Mouse (Mus musculus): ENCODE measurements at regions not wholly inside any gene's neighbourhood (a gene's known extent, or its start where the extent isn't known, plus 50 kb on each side); places are given as distances from the start of the nearest gene placed in this dataset.
"Not testable (repeated sequence)": the region's sequence is repeated elsewhere in the genome, so short reads cannot be mapped to it uniquely, and the experiment has no call there.

GRCm38 (mm10) chr8:103748734-103749133, 352.7 kb upstream of the Cdh5 start:
- no peaks in the 10 kb centered on the region for H3K4me1 ChIP-seq (ENCODE audit: control insufficient read depth, insufficient read depth, low read length)
- TF ChIP-seq POLR2A (IDR thresholded peaks at IDR 0.05; ENCODE audit: extremely low read depth, insufficient read depth, low read length) (no peak), CTCF (IDR thresholded peaks at IDR 0.05; ENCODE audit: extremely low read depth, insufficient read depth, low read length) (no peak)
- H3K27ac ChIP-seq (ENCODE audit: insufficient read depth, low read length), result no peak overlapping the region
- no peak overlapping the region for H3K4me3 ChIP-seq (ENCODE audit: insufficient read depth, low read length)

GRCm38 (mm10) chr8:103750278-103751097, 350.9 kb upstream of the Cdh5 start:
- no peak overlapping the region for H3K27ac ChIP-seq (ENCODE audit: insufficient read depth, low read length)

GRCm38 (mm10) chr8:103751161-103751560, 350.3 kb upstream of the Cdh5 start:
- no peaks in the 10 kb centered on the region for H3K4me1 ChIP-seq (ENCODE audit: control insufficient read depth, insufficient read depth, low read length)
- no peak overlapping the region for H3K4me3 ChIP-seq (ENCODE audit: insufficient read depth, low read length)
- no peak overlapping the region for H3K27ac ChIP-seq (ENCODE audit: insufficient read depth, low read length)
- no peak for TF ChIP-seq POLR2A (IDR thresholded peaks at IDR 0.05; ENCODE audit: extremely low read depth, insufficient read depth, low read length)
- no peak for TF ChIP-seq CTCF (IDR thresholded peaks at IDR 0.05; ENCODE audit: extremely low read depth, insufficient read depth, low read length)

More at GRCm38 (mm10) chr8:103750278-103751097, 350.9 kb upstream of the Cdh5 start:
- no peak for TF ChIP-seq POLR2A (IDR thresholded peaks at IDR 0.05; ENCODE audit: extremely low read depth, insufficient read depth, low read length)
- TF ChIP-seq CTCF (IDR thresholded peaks at IDR 0.05; ENCODE audit: extremely low read depth, insufficient read depth, low read length), result no peak
- Histone ChIP-seq H3K4me1 (ENCODE audit: control insufficient read depth, insufficient read depth, low read length) (no peaks in the 10 kb centered on the region), H3K4me3 (ENCODE audit: insufficient read depth, low read length) (no peak overlapping the region)

- TF ChIP-seq POLR2A (IDR thresholded peaks at IDR 0.05; ENCODE audit: extremely low read depth, insufficient read depth, low read length) (no peak), CTCF (IDR thresholded peaks at IDR 0.05; ENCODE audit: extremely low read depth, insufficient read depth, low read length) (no peak)
- no peak overlapping the region for H3K4me3 ChIP-seq (ENCODE audit: insufficient read depth, low read length)
- no peak overlapping the region for H3K27ac ChIP-seq (ENCODE audit: insufficient read depth, low read length)
- no peaks in the 10 kb centered on the region for H3K4me1 ChIP-seq (ENCODE audit: control insufficient read depth, insufficient read depth, low read length)
Observed at GRCm38 (mm10) chr8:103763821-103764220, 337.6 kb upstream of the Cdh5 start.

- H3K4me1 ChIP-seq (ENCODE audit: control insufficient read depth, insufficient read depth, low read length), result no peaks in the 10 kb centered on the region
- TF ChIP-seq POLR2A (IDR thresholded peaks at IDR 0.05; ENCODE audit: extremely low read depth, insufficient read depth, low read length) (no peak), CTCF (IDR thresholded peaks at IDR 0.05; ENCODE audit: extremely low read depth, insufficient read depth, low read length) (no peak)
- H3K27ac ChIP-seq (ENCODE audit: insufficient read depth, low read length), result no peak overlapping the region
- no peak overlapping the region for H3K4me3 ChIP-seq (ENCODE audit: insufficient read depth, low read length)
Observed at GRCm38 (mm10) chr8:103779658-103780057, 321.8 kb upstream of the Cdh5 start.

- H3K4me3 ChIP-seq (ENCODE audit: insufficient read depth, low read length), result no peak overlapping the region
- H3K27ac ChIP-seq (ENCODE audit: insufficient read depth, low read length), result no peak overlapping the region
- no peak for TF ChIP-seq CTCF (IDR thresholded peaks at IDR 0.05; ENCODE audit: extremely low read depth, insufficient read depth, low read length)
- no peaks in the 10 kb centered on the region for H3K4me1 ChIP-seq (ENCODE audit: control insufficient read depth, insufficient read depth, low read length)
Observed at GRCm38 (mm10) chr8:103788308-103788707, 313.1 kb upstream of the Cdh5 start.

GRCm38 (mm10) chr8:103793331-103793730, 308.1 kb upstream of the Cdh5 start:
- no peak for TF ChIP-seq POLR2A (IDR thresholded peaks at IDR 0.05; ENCODE audit: extremely low read depth, insufficient read depth, low read length)
- TF ChIP-seq CTCF (IDR thresholded peaks at IDR 0.05; ENCODE audit: extremely low read depth, insufficient read depth, low read length), result no peak
- H3K4me1 ChIP-seq (ENCODE audit: control insufficient read depth, insufficient read depth, low read length), result no peaks in the 10 kb centered on the region
- H3K27ac ChIP-seq (ENCODE audit: insufficient read depth, low read length), result no peak overlapping the region

GRCm38 (mm10) chr8:103798630-103799029, 302.8 kb upstream of the Cdh5 start:
- not testable (repeated sequence) for H3K4me3 ChIP-seq (ENCODE audit: insufficient read depth, low read length); H3K27ac ChIP-seq (ENCODE audit: insufficient read depth, low read length); H3K4me1 ChIP-seq (ENCODE audit: control insufficient read depth, insufficient read depth, low read length)

More at GRCm38 (mm10) chr8:103793331-103793730, 308.1 kb upstream of the Cdh5 start:
- no peak overlapping the region for H3K4me3 ChIP-seq (ENCODE audit: insufficient read depth, low read length)

- TF ChIP-seq CTCF (IDR thresholded peaks at IDR 0.05; ENCODE audit: extremely low read depth, insufficient read depth, low read length) (no peak), POLR2A (IDR thresholded peaks at IDR 0.05; ENCODE audit: extremely low read depth, insufficient read depth, low read length) (no peak)
Observed at GRCm38 (mm10) chr8:103808171-103808570, 293.3 kb upstream of the Cdh5 start.

GRCm38 (mm10) chr8:103808580-103808979, 292.8 kb upstream of the Cdh5 start:
- H3K4me1 ChIP-seq (ENCODE audit: control insufficient read depth, insufficient read depth, low read length), result no peaks in the 10 kb centered on the region
- TF ChIP-seq POLR2A (IDR thresholded peaks at IDR 0.05; ENCODE audit: extremely low read depth, insufficient read depth, low read length), result no peak
- TF ChIP-seq CTCF (IDR thresholded peaks at IDR 0.05; ENCODE audit: extremely low read depth, insufficient read depth, low read length), result no peak
- no peak overlapping the region for H3K4me3 ChIP-seq (ENCODE audit: insufficient read depth, low read length)
- H3K27ac ChIP-seq (ENCODE audit: insufficient read depth, low read length), result no peak overlapping the region

More at GRCm38 (mm10) chr8:103808171-103808570, 293.3 kb upstream of the Cdh5 start:
- no peak overlapping the region for H3K27ac ChIP-seq (ENCODE audit: insufficient read depth, low read length)
- H3K4me1 ChIP-seq (ENCODE audit: control insufficient read depth, insufficient read depth, low read length), result no peaks in the 10 kb centered on the region
- H3K4me3 ChIP-seq (ENCODE audit: insufficient read depth, low read length), result no peak overlapping the region
